Mouse (Mus musculus) neural tube, embryonic 12.5 days (tissue): ENCODE data around the gene Cct3. TPM values are rescaled to one million over a fixed set of nuclear protein-coding genes. Genes with fewer than 3 reads are reported as not detected.
A peak's percentile ranks its signal among the peaks of the same experiment; 100 is the strongest.

Source experiments
- ATAC-seq: fragments of 200-750 bp; cut with Nextera tagmentation; 2 replicates; pipeline ENCODE4 v1.8.0; 2017; ENCODE audit warnings: low read depth, mild to moderate bottlenecking, moderate TSS enrichment, moderate library complexity; ENCODE audit not compliant: low FRiP score
- H3K27ac ChIP-seq: fragments of 300-500 bp; sonication (generic); 2 replicates; pipeline ENCODE4 v1.5.1; 2016
- H3K27me3 ChIP-seq: fragments of 300-500 bp; sonication (generic); replicated peaks from 2 replicates; pipeline ENCODE4 v1.6.1; 2016; ENCODE audit warnings: mild to moderate bottlenecking
- H3K36me3 ChIP-seq: fragments of 300-500 bp; sonication (generic); 2 replicates; pipeline ENCODE4 v1.6.1; 2016; ENCODE audit warnings: mild to moderate bottlenecking
- H3K4me1 ChIP-seq: fragments of 300-500 bp; sonication (generic); 2 replicates; pipeline ENCODE4 v1.6.1; 2016
- H3K4me2 ChIP-seq: fragments of 300-500 bp; sonication (generic); replicated peaks from 2 replicates; pipeline ENCODE4 v1.6.1; 2016; ENCODE audit warnings: mild to moderate bottlenecking
- H3K4me3 ChIP-seq: fragments of 300-500 bp; sonication (generic); 2 replicates; pipeline ENCODE4 v1.5.1; 2016
- H3K9ac ChIP-seq: fragments of 300-500 bp; sonication (generic); 2 replicates; pipeline ENCODE4 v1.6.1; 2016; ENCODE audit warnings: mild to moderate bottlenecking
- H3K9me3 ChIP-seq: fragments of 300-500 bp; sonication (generic); 2 replicates; pipeline ENCODE4 v1.6.1; 2016; ENCODE audit warnings: mild to moderate bottlenecking
- WGBS: fragments of 180-500 bp; shearing (Covaris S2); methylation state at CpG from one replicate; pipeline ENCODE4 v1.1.7; 2016; 5-methylcytosine and 5-hydroxymethylcytosine counted together
- polyA plus RNA-seq: library from polyadenylated mRNA; unstranded; fragments of >200 nt; fragmentation: Nextera tagmentation; extraction: Ambion mirVana; gene quantifications from 2 replicates; pipeline ENCODE4 v1.2.1, GENCODE M21; 2016

Gene Cct3
- polyA plus RNA-seq, 1 experiment from 2014 or later, result 593 TPM

- Histone ChIP-seq H3K27me3 (no peaks in the 10 kb centered on the region), H3K4me3 (no peak overlapping the region), H3K4me1 (peaks cover 15% of the 10 kb centered on the region), H3K27ac (no peak overlapping the region), H3K9ac (no peak overlapping the region), H3K9me3 (no peaks in the 10 kb centered on the region), H3K4me2 (no peak overlapping the region), H3K36me3 (peaks cover 25% of the 10 kb centered on the region)
- 90% methylated on average over 3 of the region's 3 CpGs for WGBS
- ATAC-seq, result no peak
These were observed 42.1 kb downstream of the Cct3 start for GRCm38 (mm10) chr3:88339006-88339405.

GRCm38 (mm10) chr3:88350732-88351131, 53.8 kb downstream of the Cct3 start:
- WGBS, result 93% methylated on average over 13 of the region's 13 CpGs
- no peak overlapping the region for H3K27ac ChIP-seq
- no peak for ATAC-seq
- no peaks in the 10 kb centered on the region for H3K9me3 ChIP-seq
- no peaks in the 10 kb centered on the region for H3K4me1 ChIP-seq
- H3K9ac ChIP-seq, result no peak overlapping the region
- H3K27me3 ChIP-seq, result no peaks in the 10 kb centered on the region
- peaks cover 96% of the 10 kb centered on the region for H3K36me3 ChIP-seq
- H3K4me3 ChIP-seq, result no peak overlapping the region
- H3K4me2 ChIP-seq, result no peak overlapping the region

- no peak overlapping the region for H3K27ac ChIP-seq
- no peak overlapping the region for H3K4me2 ChIP-seq
- no peaks in the 10 kb centered on the region for H3K27me3 ChIP-seq
- no peaks in the 10 kb centered on the region for H3K4me1 ChIP-seq
- H3K4me3 ChIP-seq, result no peak overlapping the region
- H3K9me3 ChIP-seq, result no peaks in the 10 kb centered on the region
- H3K36me3 ChIP-seq, result peaks cover 96% of the 10 kb centered on the region
- no peak for ATAC-seq
- H3K9ac ChIP-seq, result no peak overlapping the region
- WGBS, result 94% methylated on average over 9 of the region's 9 CpGs
These were observed 56.0 kb downstream of the Cct3 start for GRCm38 (mm10) chr3:88352907-88353306.

- H3K27ac ChIP-seq, result no peak overlapping the region
- peaks cover 98% of the 10 kb centered on the region for H3K36me3 ChIP-seq
- no peak overlapping the region for H3K4me3 ChIP-seq
- H3K9me3 ChIP-seq, result no peaks in the 10 kb centered on the region
- no peaks in the 10 kb centered on the region for H3K27me3 ChIP-seq
- no peak for ATAC-seq
- no peaks in the 10 kb centered on the region for H3K4me1 ChIP-seq
- WGBS, result 94% methylated on average over 8 of the region's 8 CpGs
- no peak overlapping the region for H3K4me2 ChIP-seq
- 0 out of 2 replicates have a peak overlapping the region, but pooled peaks have one; percentile 13 for H3K9ac ChIP-seq
These were observed 57.7 kb downstream of the Cct3 start for GRCm38 (mm10) chr3:88354396-88355165.

GRCm38 (mm10) chr3:88359584-88359983, 62.7 kb downstream of the Cct3 start:
- 66% methylated on average over 5 of the region's 5 CpGs for WGBS
- no peak for ATAC-seq

GRCm38 (mm10) chr3:88359989-88360388, 63.1 kb downstream of the Cct3 start:
- H3K27me3 ChIP-seq, result peaks cover 13% of the 10 kb centered on the region
- 0 out of 2 replicates have a peak, but pooled peaks cover 4% of the 10 kb centered on the region for H3K4me1 ChIP-seq
- H3K27ac ChIP-seq, result no peak overlapping the region
- no peak overlapping the region for H3K9ac ChIP-seq
- no peak overlapping the region for H3K4me3 ChIP-seq
- no peak; the same call in 1 of the 2 replicates for ATAC-seq
- H3K9me3 ChIP-seq, result no peaks in the 10 kb centered on the region
- WGBS, result 77% methylated on average over 3 of the region's 3 CpGs
- H3K36me3 ChIP-seq, result peaks cover 73% of the 10 kb centered on the region
- no peak overlapping the region for H3K4me2 ChIP-seq

More at GRCm38 (mm10) chr3:88359584-88359983, 62.7 kb downstream of the Cct3 start:
- Histone ChIP-seq H3K4me1 (0 out of 2 replicates have a peak, but pooled peaks cover 4% of the 10 kb centered on the region), H3K9ac (no peak overlapping the region), H3K4me2 (no peak overlapping the region), H3K4me3 (no peak overlapping the region), H3K9me3 (no peaks in the 10 kb centered on the region), H3K27ac (no peak overlapping the region), H3K27me3 (peaks cover 9% of the 10 kb centered on the region), H3K36me3 (peaks cover 77% of the 10 kb centered on the region)

- Histone ChIP-seq H3K4me1 (peaks cover 7% of the 10 kb centered on the region; the same call in 1 of the 2 replicates), H3K9me3 (no peaks in the 10 kb centered on the region), H3K4me3 (no peak overlapping the region), H3K36me3 (peaks cover 62% of the 10 kb centered on the region), H3K27me3 (peaks cover 23% of the 10 kb centered on the region), H3K4me2 (no peak overlapping the region), H3K9ac (no peak overlapping the region), H3K27ac (no peak overlapping the region)
- no peak for ATAC-seq
- WGBS, result 82% methylated on average over 6 of the region's 6 CpGs
These were observed 64.2 kb downstream of the Cct3 start for GRCm38 (mm10) chr3:88361096-88361495.

GRCm38 (mm10) chr3:88361612-88362313, 64.8 kb downstream of the Cct3 start:
- Histone ChIP-seq H3K4me1 (peaks cover 7% of the 10 kb centered on the region; the same call in 1 of the 2 replicates), H3K9me3 (no peaks in the 10 kb centered on the region), H3K27ac (no peak overlapping the region), H3K4me2 (no peak overlapping the region), H3K4me3 (no peak overlapping the region), H3K27me3 (peaks cover 24% of the 10 kb centered on the region), H3K36me3 (peaks cover 55% of the 10 kb centered on the region), H3K9ac (no peak overlapping the region)
- WGBS, result 91% methylated on average over 2 of the region's 2 CpGs
- no peak for ATAC-seq

- H3K9ac ChIP-seq, result no peak overlapping the region
- H3K9me3 ChIP-seq, result no peaks in the 10 kb centered on the region
- H3K4me1 ChIP-seq, result peaks cover 7% of the 10 kb centered on the region; the same call in 1 of the 2 replicates
- H3K27me3 ChIP-seq, result peaks cover 24% of the 10 kb centered on the region
- H3K27ac ChIP-seq, result no peak overlapping the region
- ATAC-seq, result no peak
- H3K4me3 ChIP-seq, result no peak overlapping the region
- H3K36me3 ChIP-seq, result peaks cover 37% of the 10 kb centered on the region
- 68% methylated on average over 4 of the region's 4 CpGs for WGBS
- no peak overlapping the region for H3K4me2 ChIP-seq
These were observed 66.8 kb downstream of the Cct3 start for GRCm38 (mm10) chr3:88363700-88364099.

- Histone ChIP-seq H3K4me3 (no peak within 1 kb of the TSS), H3K9me3 (no peaks in the 10 kb centered on the region), H3K27ac (no peak within 1 kb of the TSS), H3K27me3 (peaks cover 24% of the 10 kb centered on the region), H3K9ac (no peak within 1 kb of the TSS), H3K4me1 (peaks cover 7% of the 10 kb centered on the region; the same call in 1 of the 2 replicates), H3K36me3 (peaks cover 31% of the 10 kb centered on the region), H3K4me2 (peak within 1 kb of the TSS; percentile 27; the same call in 1 of the 2 replicates)
- ATAC-seq, result no peak
- WGBS, result 1% methylated on average over 16 of the region's 16 CpGs
These were observed 67.4 kb downstream of the Cct3 start, which contains the start of gene Paqr6 for GRCm38 (mm10) chr3:88364337-88364736. Paqr6 (plus strand) TSS chr3:88364584.

- no peak overlapping the region for H3K4me3 ChIP-seq
- WGBS, result 34% methylated on average over 34 of the region's 34 CpGs
- no peak overlapping the region for H3K27ac ChIP-seq
- peaks cover 3% of the 10 kb centered on the region; the same call in 1 of the 2 replicates for H3K4me1 ChIP-seq
- peaks cover 16% of the 10 kb centered on the region for H3K36me3 ChIP-seq
- no peak overlapping the region for H3K9ac ChIP-seq
- H3K27me3 ChIP-seq, result peaks cover 24% of the 10 kb centered on the region
- peak overlapping the region; percentile 33 for H3K4me2 ChIP-seq
- no peak for ATAC-seq
- H3K9me3 ChIP-seq, result peaks cover 11% of the 10 kb centered on the region; the same call in 1 of the 2 replicates
These were observed 68.9 kb downstream of the Cct3 start for GRCm38 (mm10) chr3:88365705-88366361.
